Mouse (Mus musculus) kidney, embryonic 15.5 days (tissue): Measurements from ENCODE around the gene S100g. TPM values are rescaled to one million over a fixed set of nuclear protein-coding genes. Genes with fewer than 3 reads are reported as not detected.

ENCODE experiments used
- ATAC-seq: fragments of 200-750 bp; cut with Nextera tagmentation; replicated peaks from 2 replicates; pipeline ENCODE4 v1.8.0; 2017; ENCODE audit warnings: moderate TSS enrichment; ENCODE audit not compliant: low FRiP score
- H3K27ac ChIP-seq: fragments of 300-500 bp; sonication (generic); 2 replicates; pipeline ENCODE4 v1.5.1; 2015; ENCODE audit warnings: mild to moderate bottlenecking, inconsistent platforms
- H3K27me3 ChIP-seq: fragments of 300-500 bp; sonication (generic); 2 replicates; pipeline ENCODE4 v1.6.1; 2015; ENCODE audit warnings: inconsistent platforms
- H3K36me3 ChIP-seq: fragments of 300-500 bp; sonication (generic); 2 replicates; pipeline ENCODE4 v1.6.1; 2015; ENCODE audit warnings: inconsistent platforms
- H3K4me1 ChIP-seq: fragments of 300-500 bp; sonication (generic); 2 replicates; pipeline ENCODE4 v1.6.1; 2015; ENCODE audit warnings: inconsistent platforms
- H3K4me2 ChIP-seq: fragments of 300-500 bp; sonication (generic); 2 replicates; pipeline ENCODE4 v1.6.1; 2015; ENCODE audit warnings: moderate library complexity, mild to moderate bottlenecking, inconsistent platforms
- H3K4me3 ChIP-seq: fragments of 300-500 bp; sonication (generic); replicated peaks from 2 replicates; pipeline ENCODE4 v1.5.1; 2015; ENCODE audit warnings: mild to moderate bottlenecking, inconsistent platforms
- H3K9ac ChIP-seq: fragments of 300-500 bp; sonication (generic); 2 replicates; pipeline ENCODE4 v1.6.1; 2015; ENCODE audit warnings: mild to moderate bottlenecking, inconsistent platforms
- H3K9me3 ChIP-seq: fragments of 300-500 bp; sonication (generic); replicated peaks from 2 replicates; pipeline ENCODE4 v1.6.1; 2016; ENCODE audit warnings: inconsistent platforms
- WGBS: fragments of 180-500 bp; shearing (Covaris S2); methylation state at CpG from one replicate; pipeline ENCODE4 v1.1.7; 2015; ENCODE audit warnings: mixed read lengths; 5-methylcytosine and 5-hydroxymethylcytosine counted together
- polyA plus RNA-seq: library from polyadenylated mRNA; unstranded; fragments of >200 nt; fragmentation: Nextera tagmentation; extraction: Ambion mirVana; gene quantifications from 2 replicates; pipeline ENCODE4 v1.2.1, GENCODE M21; 2015

The S100g gene
- polyA plus RNA-seq = 199 and 288 TPM in 2 replicates

GRCm38 (mm10) chrX:162964383-162964782 is at the start of gene S100g:
S100g (minus strand) TSS chrX:162964599.
- ATAC-seq = peak; percentile 64; the same call in 1 of the 2 replicates

DNA sequence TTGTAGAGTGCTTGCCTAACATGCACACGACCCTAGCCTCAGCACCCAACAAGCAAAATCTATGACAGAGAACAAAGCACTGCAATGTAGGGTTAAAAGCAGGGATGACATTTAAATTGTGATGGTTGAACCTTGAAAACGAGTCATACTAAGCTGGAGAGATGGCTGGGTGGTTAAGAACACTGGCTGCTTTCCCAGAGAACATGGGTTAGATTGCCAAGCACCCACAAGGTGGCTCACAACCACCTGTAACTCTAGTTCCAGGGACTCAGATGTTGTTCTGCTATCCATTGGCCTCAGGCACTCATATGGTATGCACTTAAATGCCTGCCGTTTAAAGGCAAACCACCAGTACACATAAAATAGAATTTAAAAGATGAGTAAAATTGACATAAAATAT is 27.7 kb upstream of the S100g start:
- Histone ChIP-seq H3K4me2 (no peak overlapping the region), H3K27me3 (peaks cover 12% of the 10 kb centered on the region; the same call in 1 of the 2 replicates), H3K9ac (no peak overlapping the region), H3K4me3 (no peak overlapping the region), H3K4me1 (no peaks in the 10 kb centered on the region), H3K36me3 (peaks cover 5% of the 10 kb centered on the region; the same call in 1 of the 2 replicates), H3K27ac (no peak overlapping the region), H3K9me3 (no peaks in the 10 kb centered on the region)
- 72% methylated on average over 3 of the region's 3 CpGs for WGBS
- ATAC-seq = no peak

More at GRCm38 (mm10) chrX:162964383-162964782, at the start of gene S100g:
- H3K27me3 ChIP-seq = peaks cover 21% of the 10 kb centered on the region
- H3K4me1 ChIP-seq = no peaks in the 10 kb centered on the region
- H3K9me3 ChIP-seq = no peaks in the 10 kb centered on the region
- H3K4me2 ChIP-seq = no peak within 1 kb of the TSS
- H3K4me3 ChIP-seq = no peak within 1 kb of the TSS
- 38% methylated on average over 3 of the region's 3 CpGs for WGBS
- H3K27ac ChIP-seq = 0 out of 2 replicates have a peak within 1 kb of the TSS, but pooled peaks have one; percentile 9
- H3K9ac ChIP-seq = no peak within 1 kb of the TSS
- H3K36me3 ChIP-seq = no peaks in the 10 kb centered on the region

DNA sequence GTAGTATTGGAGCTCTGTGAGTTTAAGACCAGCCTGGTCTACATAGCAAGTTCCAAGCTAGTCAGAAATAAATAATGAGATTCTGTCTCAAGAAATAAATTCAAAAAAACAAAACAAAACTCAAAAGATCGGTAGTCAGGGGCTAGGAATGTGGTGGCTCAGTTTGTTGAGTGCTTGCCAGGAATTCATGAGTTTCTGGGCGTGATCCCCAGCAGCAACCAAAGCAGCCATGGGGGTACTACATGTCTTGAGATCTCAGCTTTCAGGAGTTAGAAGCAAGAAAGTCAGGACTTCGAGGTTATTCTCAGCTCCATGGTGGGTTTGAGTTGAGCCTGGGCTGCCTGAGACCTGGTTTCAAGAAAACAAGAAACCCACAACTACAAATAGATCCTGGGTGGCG is 27.0 kb upstream of the S100g start:
- Histone ChIP-seq H3K4me2 (no peak overlapping the region), H3K36me3 (no peaks in the 10 kb centered on the region), H3K4me1 (no peaks in the 10 kb centered on the region), H3K9ac (no peak overlapping the region), H3K9me3 (no peaks in the 10 kb centered on the region), H3K4me3 (no peak overlapping the region), H3K27ac (no peak overlapping the region), H3K27me3 (peaks cover 12% of the 10 kb centered on the region; the same call in 1 of the 2 replicates)
- ATAC-seq = no peak
- 72% methylated on average over 4 of the region's 4 CpGs for WGBS

DNA sequence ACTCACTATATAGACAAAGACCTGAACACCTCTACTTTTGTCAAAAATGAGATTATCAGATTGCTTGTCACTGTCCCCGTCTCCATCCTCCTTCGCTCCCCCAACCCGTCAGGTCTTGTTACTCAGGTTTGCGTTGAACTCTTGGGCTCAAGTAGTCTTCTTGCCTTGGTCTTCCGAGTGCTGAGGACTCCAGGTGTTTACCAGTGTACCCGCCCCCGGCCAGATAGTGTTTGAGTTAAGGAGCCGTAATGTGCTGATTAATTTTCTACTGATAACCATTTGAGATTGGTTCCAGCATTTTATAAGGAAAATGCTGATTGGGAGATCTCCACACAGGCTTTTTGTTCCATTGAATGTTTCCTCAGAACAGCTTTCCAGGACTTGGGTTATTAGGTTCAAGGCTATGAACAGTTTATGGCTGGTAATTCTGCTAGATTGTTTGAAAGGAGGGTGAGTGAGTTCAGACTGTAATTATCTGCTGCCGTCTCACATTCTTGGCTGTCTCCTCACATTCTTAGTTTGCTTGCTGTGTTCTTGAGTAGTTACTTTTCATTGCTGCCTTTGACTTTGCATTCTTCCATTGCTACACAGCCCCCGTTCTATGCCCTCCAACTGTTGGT is 22.6 kb upstream of the S100g start:
- ATAC-seq = no peak
- no peaks in the 10 kb centered on the region for H3K4me1 ChIP-seq
- no peak overlapping the region for H3K9ac ChIP-seq
- no peak overlapping the region for H3K4me3 ChIP-seq
- no peaks in the 10 kb centered on the region for H3K9me3 ChIP-seq
- H3K27me3 ChIP-seq = peaks cover 4% of the 10 kb centered on the region; the same call in 1 of the 2 replicates
- H3K36me3 ChIP-seq = 0 out of 2 replicates have a peak, but pooled peaks cover 5% of the 10 kb centered on the region
- no peak overlapping the region for H3K4me2 ChIP-seq
- no peak overlapping the region for H3K27ac ChIP-seq
- 88% methylated on average over 10 of the region's 10 CpGs for WGBS

GRCm38 (mm10) chrX:162976194-162976593 is 11.8 kb upstream of the S100g start:
- Histone ChIP-seq H3K9ac (no peak overlapping the region), H3K36me3 (no peaks in the 10 kb centered on the region), H3K9me3 (no peaks in the 10 kb centered on the region), H3K27ac (no peak overlapping the region), H3K4me2 (no peak overlapping the region), H3K4me3 (no peak overlapping the region), H3K4me1 (no peaks in the 10 kb centered on the region), H3K27me3 (peaks cover 8% of the 10 kb centered on the region)
- 86% methylated on average over 3 of the region's 3 CpGs for WGBS
- no peak for ATAC-seq

- no peaks in the 10 kb centered on the region for H3K9me3 ChIP-seq
- no peaks in the 10 kb centered on the region for H3K4me1 ChIP-seq
- ATAC-seq = no peak
- 75% methylated on average over 8 of the region's 8 CpGs for whole genome bisulfite sequencing
- no peak overlapping the region for H3K4me3 ChIP-seq
- H3K27me3 ChIP-seq = peaks cover 17% of the 10 kb centered on the region
- no peaks in the 10 kb centered on the region for H3K36me3 ChIP-seq
- H3K27ac ChIP-seq = no peak overlapping the region
- no peak overlapping the region for H3K9ac ChIP-seq
- H3K4me2 ChIP-seq = no peak overlapping the region
Measured at GRCm38 (mm10) chrX:162967456-162967855, 3.1 kb upstream of the S100g start.

- Histone ChIP-seq H3K27ac (no peak overlapping the region), H3K4me1 (no peaks in the 10 kb centered on the region), H3K9me3 (no peaks in the 10 kb centered on the region), H3K4me2 (no peak overlapping the region), H3K27me3 (peaks cover 22% of the 10 kb centered on the region), H3K4me3 (no peak overlapping the region), H3K9ac (no peak overlapping the region), H3K36me3 (no peaks in the 10 kb centered on the region)
- 36% methylated on average over 4 of the region's 4 CpGs for WGBS
- peak; percentile 70; the same call in 1 of the 2 replicates for ATAC-seq
Measured at GRCm38 (mm10) chrX:162963840-162964239, 559 bp downstream of the S100g start.

- H3K36me3 ChIP-seq = no peaks in the 10 kb centered on the region
- WGBS = 61% methylated on average over 3 of the region's 3 CpGs
Measured at GRCm38 (mm10) chrX:162957921-162958320, 6.5 kb downstream of the S100g start.

GRCm38 (mm10) chrX:162949811-162950439 is 14.5 kb downstream of the S100g start:
- WGBS = 32% methylated on average over 3 of the region's 3 CpGs
- H3K9ac ChIP-seq = no peak overlapping the region
- no peaks in the 10 kb centered on the region for H3K4me1 ChIP-seq
- no peak overlapping the region for H3K4me3 ChIP-seq
- ATAC-seq = no peak
- H3K36me3 ChIP-seq = no peaks in the 10 kb centered on the region
- H3K9me3 ChIP-seq = no peaks in the 10 kb centered on the region
- H3K4me2 ChIP-seq = no peak overlapping the region
- peaks cover 2% of the 10 kb centered on the region; the same call in 1 of the 2 replicates for H3K27me3 ChIP-seq
- no peak overlapping the region for H3K27ac ChIP-seq

More at GRCm38 (mm10) chrX:162957921-162958320, 6.5 kb downstream of the S100g start:
- no peak overlapping the region for H3K4me2 ChIP-seq
- no peaks in the 10 kb centered on the region for H3K9me3 ChIP-seq
- no peak overlapping the region for H3K9ac ChIP-seq
- no peaks in the 10 kb centered on the region for H3K4me1 ChIP-seq
- no peak for ATAC-seq
- H3K27ac ChIP-seq = no peak overlapping the region
- H3K27me3 ChIP-seq = peaks cover 19% of the 10 kb centered on the region; the same call in 1 of the 2 replicates
- H3K4me3 ChIP-seq = no peak overlapping the region

DNA sequence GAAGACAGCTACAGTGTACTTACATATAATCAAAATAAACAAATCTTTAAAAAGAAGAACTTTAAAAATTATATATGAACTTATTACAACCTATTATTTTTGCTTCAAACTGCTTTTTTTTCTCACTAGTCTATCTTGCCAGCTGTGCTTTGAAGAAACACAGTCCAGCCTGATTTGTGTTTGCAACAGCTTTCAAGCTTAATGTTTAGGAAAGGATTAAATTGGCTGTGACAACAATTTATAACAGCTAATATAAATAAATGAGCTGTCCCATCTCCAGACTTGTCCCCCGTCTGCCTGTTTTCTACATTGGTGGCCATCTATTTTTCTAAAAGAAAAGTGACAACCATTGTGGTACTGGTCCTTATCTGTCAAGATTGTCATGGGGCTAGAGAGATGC is 22.4 kb downstream of the S100g start:
- WGBS = 58% methylated on average over 1 of the region's 1 CpGs
- H3K27me3 ChIP-seq = no peaks in the 10 kb centered on the region
- H3K9me3 ChIP-seq = no peaks in the 10 kb centered on the region
- H3K4me3 ChIP-seq = no peak overlapping the region
- ATAC-seq = no peak
- H3K36me3 ChIP-seq = no peaks in the 10 kb centered on the region; the same call in 1 of the 2 replicates
- no peaks in the 10 kb centered on the region for H3K4me1 ChIP-seq
- no peak overlapping the region for H3K9ac ChIP-seq
- H3K27ac ChIP-seq = no peak overlapping the region
- no peak overlapping the region for H3K4me2 ChIP-seq

GRCm38 (mm10) chrX:162931467-162931866 is 32.9 kb downstream of the S100g start:
- no peak overlapping the region for H3K4me2 ChIP-seq
- H3K4me1 ChIP-seq = no peaks in the 10 kb centered on the region
- 97% methylated on average over 2 of the region's 2 CpGs for WGBS
- H3K9ac ChIP-seq = no peak overlapping the region
- no peak overlapping the region for H3K27ac ChIP-seq
- no peaks in the 10 kb centered on the region for H3K9me3 ChIP-seq
- ATAC-seq = no peak
- no peaks in the 10 kb centered on the region for H3K27me3 ChIP-seq
- H3K36me3 ChIP-seq = peaks cover 39% of the 10 kb centered on the region
- no peak overlapping the region for H3K4me3 ChIP-seq

DNA sequence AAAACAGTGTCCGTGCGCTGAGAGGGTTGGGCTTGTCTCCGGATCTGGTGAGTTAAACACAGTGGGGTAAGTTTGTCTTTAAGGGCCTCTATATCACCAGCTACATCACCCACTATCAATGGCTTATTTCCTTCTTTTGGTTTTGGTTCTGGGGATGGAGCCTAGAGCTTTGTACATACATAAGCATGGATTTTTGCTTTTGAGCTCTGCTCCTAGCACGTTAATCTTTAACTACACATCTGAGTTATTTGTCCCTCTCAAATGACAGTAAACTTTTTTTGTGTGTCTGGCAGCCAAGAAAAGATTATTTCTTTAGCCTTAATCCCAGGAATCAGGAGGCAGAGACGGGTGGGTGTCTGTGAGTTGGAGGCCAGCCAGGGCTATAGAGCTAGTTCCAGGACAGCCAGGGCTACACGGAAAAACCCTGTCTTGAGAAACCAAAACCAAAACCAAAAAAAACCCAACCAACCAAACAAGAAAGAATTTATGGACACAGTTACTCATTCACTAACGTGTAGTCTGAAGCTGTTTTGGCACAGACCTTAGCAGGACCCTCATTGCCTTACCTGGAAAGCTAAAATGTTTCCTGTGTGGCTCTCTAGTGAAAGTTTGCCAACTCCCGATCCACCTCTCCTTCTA is 42.8 kb downstream of the S100g start:
- Histone ChIP-seq H3K27me3 (peaks cover 17% of the 10 kb centered on the region; the same call in 1 of the 2 replicates), H3K27ac (no peak overlapping the region), H3K9me3 (no peaks in the 10 kb centered on the region), H3K4me2 (no peak overlapping the region), H3K9ac (no peak overlapping the region), H3K36me3 (peaks cover 11% of the 10 kb centered on the region; the same call in 1 of the 2 replicates), H3K4me1 (no peaks in the 10 kb centered on the region), H3K4me3 (no peak overlapping the region)
- 85% methylated on average over 8 of the region's 8 CpGs for WGBS
- no peak for ATAC-seq
